Mouse (Mus musculus): Measurements from ENCODE around the gene Mtmr3.
"Not testable (repeated sequence)": the region's sequence is repeated elsewhere in the genome, so short reads cannot be mapped to it uniquely, and the experiment has no call there.

The Mtmr3 gene

GRCm38 (mm10) chr11:4601890-4602289 lies 7.2 kb upstream of the Mtmr3 start:
- no peak for DNase-seq (ENCODE audit: low spot score)

GRCm38 (mm10) chr11:4599916-4600315 lies 5.3 kb upstream of the Mtmr3 start:
- no peak for DNase-seq (ENCODE audit: low spot score)

- DNase-seq (ENCODE audit: low spot score): no peak
Observed at GRCm38 (mm10) chr11:4598411-4598810, 3.7 kb upstream of the Mtmr3 start.

GRCm38 (mm10) chr11:4593849-4594607 lies 635 bp downstream of the Mtmr3 start:
- peak; percentile 50 for DNase-seq (ENCODE audit: low spot score)

GRCm38 (mm10) chr11:4593491-4593848 lies 1.2 kb downstream of the Mtmr3 start:
- no peak for DNase-seq (ENCODE audit: low spot score)

GRCm38 (mm10) chr11:4591811-4592210 lies 2.9 kb downstream of the Mtmr3 start:
- DNase-seq (ENCODE audit: low spot score): no peak

- peak; percentile 58 for DNase-seq (ENCODE audit: low spot score)
Observed at GRCm38 (mm10) chr11:4578682-4579081, 16.0 kb downstream of the Mtmr3 start.

GRCm38 (mm10) chr11:4577079-4577478 lies 17.6 kb downstream of the Mtmr3 start:
- DNase-seq (ENCODE audit: low spot score): no peak

- not testable (repeated sequence) for DNase-seq (ENCODE audit: low spot score)
Observed at GRCm38 (mm10) chr11:4576090-4576732, 18.5 kb downstream of the Mtmr3 start.

- DNase-seq (ENCODE audit: low spot score): no peak
Observed at GRCm38 (mm10) chr11:4571491-4571901, 23.2 kb downstream of the Mtmr3 start.

- DNase-seq (ENCODE audit: low spot score): no peak
Observed at GRCm38 (mm10) chr11:4566333-4566732, 28.3 kb downstream of the Mtmr3 start.

- DNase-seq (ENCODE audit: low spot score): no peak
Observed at GRCm38 (mm10) chr11:4565545-4565944, 29.1 kb downstream of the Mtmr3 start.

- DNase-seq (ENCODE audit: low spot score): no peak
Observed at GRCm38 (mm10) chr11:4553274-4554063, 41.2 kb downstream of the Mtmr3 start.

GRCm38 (mm10) chr11:4547569-4547968 lies 47.1 kb downstream of the Mtmr3 start:
- no peak for DNase-seq (ENCODE audit: low spot score)

- no peak for DNase-seq (ENCODE audit: low spot score)
Observed at GRCm38 (mm10) chr11:4545976-4546375, 48.7 kb downstream of the Mtmr3 start.

GRCm38 (mm10) chr11:4545401-4545800 lies 49.3 kb downstream of the Mtmr3 start:
- no peak for DNase-seq (ENCODE audit: low spot score)

GRCm38 (mm10) chr11:4544627-4544921 lies 50.1 kb downstream of the Mtmr3 start:
- DNase-seq (ENCODE audit: low spot score): not testable (repeated sequence)

GRCm38 (mm10) chr11:4543746-4544626 lies 50.7 kb downstream of the Mtmr3 start:
- DNase-seq (ENCODE audit: low spot score): no peak

GRCm38 (mm10) chr11:4543040-4543551 lies 51.6 kb downstream of the Mtmr3 start:
- no peak for DNase-seq (ENCODE audit: low spot score)

- DNase-seq (ENCODE audit: low spot score): no peak
Observed at GRCm38 (mm10) chr11:4536645-4537044, 58.0 kb downstream of the Mtmr3 start.

- DNase-seq (ENCODE audit: low spot score): no peak
Observed at GRCm38 (mm10) chr11:4527132-4527531, 67.5 kb downstream of the Mtmr3 start.

GRCm38 (mm10) chr11:4522142-4522664 lies 72.5 kb downstream of the Mtmr3 start:
- no peak for DNase-seq (ENCODE audit: low spot score)
